Mouse (Mus musculus) T-cell, adult 2 months (primary cell): ENCODE data around the gene Gdap2.

Source experiments
- DNase-seq: peaks from one replicate; pipeline ENCODE4 v3.0.0; 2022; ENCODE audit warnings: low spot score

The Gdap2 gene

DNA sequence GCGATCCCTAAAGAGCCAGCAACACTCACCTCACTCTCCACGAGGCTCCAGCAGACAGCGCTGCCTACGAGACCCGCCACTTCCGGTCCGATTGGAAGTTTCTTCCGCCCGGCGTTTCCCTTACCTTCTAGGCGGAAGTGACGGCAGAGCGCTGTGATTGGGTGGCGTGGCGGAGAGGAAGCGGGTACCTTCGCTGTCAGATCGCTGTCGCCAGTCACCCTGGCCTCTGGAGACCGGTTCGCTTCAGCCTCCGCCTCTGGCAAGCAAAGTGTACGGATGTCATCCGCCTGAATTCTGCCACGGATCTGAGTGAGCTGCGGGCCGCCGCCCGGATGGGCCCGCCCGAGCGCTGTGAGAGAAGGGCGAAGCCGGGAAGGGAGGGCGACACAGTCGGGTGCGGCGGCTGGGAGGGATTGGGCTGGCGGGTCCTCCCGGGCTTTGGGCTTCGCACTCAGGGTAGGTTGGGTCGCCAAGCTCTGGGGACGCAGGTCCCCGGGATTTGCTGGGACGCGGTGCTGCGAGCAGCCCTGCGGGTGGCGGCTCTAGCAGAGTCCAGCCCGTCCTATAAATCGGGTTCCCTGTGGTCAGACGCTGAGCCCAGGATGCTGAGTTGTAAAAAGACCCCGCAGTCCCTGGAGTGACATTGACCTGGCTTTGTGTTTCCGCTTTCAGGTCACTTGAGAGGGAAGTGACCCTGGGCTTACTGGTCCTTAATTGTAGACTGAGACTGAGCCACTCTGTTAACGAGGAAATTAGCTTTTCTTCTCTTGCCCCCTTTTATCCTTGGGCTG lies at the start of gene Gdap2, which contains the start of gene Wdr3:
Gdap2 (plus strand) TSS at position 67 of the 791 bp plus-strand sequence.
Wdr3 (minus strand) TSS at position 93 of the 791 bp plus-strand sequence.
- DNase-seq: peak; percentile 97

GRCm38 (mm10) chr3:100118681-100119080 lies 43.5 kb upstream of the Gdap2 start:
- no peak for DNase-seq

GRCm38 (mm10) chr3:100121961-100122360 lies 40.2 kb upstream of the Gdap2 start:
- no peak for DNase-seq

- DNase-seq: no peak
Observed at GRCm38 (mm10) chr3:100122445-100122844, 39.7 kb upstream of the Gdap2 start.

- no peak for DNase-seq
Observed at GRCm38 (mm10) chr3:100160682-100161445, 1.3 kb upstream of the Gdap2 start.

GRCm38 (mm10) chr3:100161665-100162314 lies 391 bp upstream of the Gdap2 start:
- DNase-seq: no peak

DNA sequence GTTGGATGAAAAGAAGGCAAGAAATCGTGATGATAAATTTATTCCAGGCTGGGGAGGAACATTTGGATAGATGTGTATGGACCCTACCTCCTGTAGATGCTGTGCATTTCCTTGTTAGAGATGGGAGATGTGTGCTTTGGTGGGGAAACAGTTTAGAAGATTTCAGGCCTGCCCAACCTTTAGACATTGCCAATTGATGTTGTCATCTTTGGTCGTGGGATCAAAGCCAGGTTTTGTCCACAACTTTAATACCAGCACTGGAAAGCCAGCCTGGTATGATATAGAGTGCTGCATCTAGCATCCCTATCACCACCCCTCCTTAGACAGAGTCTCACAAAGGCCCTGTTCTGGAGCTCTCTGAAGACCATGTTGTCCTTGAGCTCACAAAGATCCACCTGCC lies 1.4 kb downstream of the Gdap2 start:
- no peak for DNase-seq

DNA sequence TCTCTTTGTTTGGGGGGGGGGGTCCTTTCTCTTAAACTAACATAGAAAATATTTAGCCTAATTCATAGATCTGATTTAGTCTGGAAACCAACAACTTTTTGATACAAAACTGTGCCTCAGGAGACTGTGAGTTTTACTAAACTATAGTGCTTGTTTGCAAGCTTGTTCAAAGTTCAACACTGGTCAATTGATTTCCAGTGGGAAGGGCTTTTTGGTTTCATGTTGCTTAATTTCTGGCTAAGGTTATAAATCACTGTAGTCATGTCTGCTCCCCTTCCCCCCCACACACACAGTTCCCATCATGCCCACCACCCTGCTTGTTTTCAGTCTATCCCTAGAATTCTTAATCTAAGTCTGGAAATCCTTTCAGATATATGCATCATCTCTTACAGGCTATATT lies 2.8 kb downstream of the Gdap2 start:
- no peak for DNase-seq

GRCm38 (mm10) chr3:100176031-100176430 lies 13.8 kb downstream of the Gdap2 start:
- no peak for DNase-seq

DNA sequence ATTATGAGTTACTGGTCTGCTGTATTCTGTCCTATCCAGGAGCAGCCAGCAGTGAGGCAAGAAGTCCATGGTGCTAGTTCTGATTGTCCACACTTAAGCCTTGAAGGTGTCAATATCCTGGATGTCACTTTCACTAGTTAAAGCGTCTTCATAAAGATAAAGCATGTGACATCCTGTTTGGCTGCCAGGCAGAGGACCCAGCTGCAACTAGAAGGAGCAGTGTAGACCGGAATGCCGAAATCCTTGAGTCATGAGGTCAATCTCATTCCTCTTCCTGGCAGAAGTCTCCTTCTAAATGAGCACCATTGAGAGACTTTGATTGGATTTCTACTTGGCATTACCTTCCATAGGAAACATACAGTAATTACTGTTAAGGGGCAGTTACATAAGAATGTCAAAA lies 18.3 kb downstream of the Gdap2 start:
- DNase-seq: no peak

GRCm38 (mm10) chr3:100189444-100189843 lies 27.3 kb downstream of the Gdap2 start:
- DNase-seq: peak; percentile 12

DNA sequence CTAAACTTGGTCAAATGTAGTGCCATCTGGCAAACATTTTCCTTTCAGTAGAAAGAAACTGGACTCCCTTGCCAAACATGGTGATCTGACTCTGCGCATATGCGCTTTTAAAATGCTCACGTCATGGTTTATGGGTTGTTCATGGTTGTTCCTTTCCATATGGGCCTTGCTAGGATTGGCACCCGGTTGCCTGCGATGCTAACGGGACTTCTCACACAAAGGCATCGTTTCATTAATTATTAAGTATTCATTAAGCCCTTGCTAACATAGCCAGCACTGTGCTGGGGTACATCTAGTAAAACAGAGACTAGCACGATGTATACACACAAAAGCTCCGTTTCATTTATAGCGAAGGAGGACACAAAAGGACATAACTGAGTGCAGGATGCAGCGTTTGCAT lies 27.7 kb downstream of the Gdap2 start:
- no peak for DNase-seq

DNA sequence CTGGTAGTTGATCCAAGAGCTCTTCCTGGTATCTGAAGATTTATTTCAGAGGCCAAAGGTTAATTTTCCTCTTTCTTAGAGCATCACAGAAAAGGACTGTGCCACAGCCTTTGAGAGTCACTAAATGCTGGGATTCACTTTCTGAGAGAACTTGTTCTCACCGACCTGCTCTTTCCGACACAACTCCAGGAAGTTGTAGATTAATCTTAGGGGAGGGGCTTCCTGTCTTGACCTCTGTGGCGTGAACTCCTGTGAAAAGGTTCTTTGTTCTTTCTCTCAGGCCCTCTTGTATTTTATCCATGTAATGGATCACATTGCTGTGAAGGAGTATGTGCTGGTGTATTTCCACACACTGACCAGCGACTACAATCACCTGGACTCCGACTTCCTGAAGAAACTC lies 32.0 kb downstream of the Gdap2 start:
- DNase-seq: no peak

DNA sequence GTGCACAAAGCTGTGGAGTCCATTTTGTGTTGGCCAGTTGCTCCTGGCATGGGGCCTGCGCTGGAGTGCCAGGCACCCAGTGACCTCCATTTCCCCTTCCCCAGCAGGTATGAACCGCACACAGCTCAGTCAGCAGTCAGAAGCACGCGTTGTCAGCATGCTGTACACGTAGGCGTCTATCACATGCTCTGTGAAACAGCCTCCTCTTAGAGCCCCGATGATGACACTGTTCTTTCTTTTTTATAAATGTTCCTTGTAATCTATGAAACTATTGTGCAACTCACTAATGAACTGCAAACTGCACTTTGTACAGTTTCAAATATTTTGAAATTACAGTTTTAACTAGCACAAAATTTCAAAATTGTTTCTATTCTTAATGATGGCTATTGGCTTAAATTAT lies 39.4 kb downstream of the Gdap2 start:
- DNase-seq: no peak

DNA sequence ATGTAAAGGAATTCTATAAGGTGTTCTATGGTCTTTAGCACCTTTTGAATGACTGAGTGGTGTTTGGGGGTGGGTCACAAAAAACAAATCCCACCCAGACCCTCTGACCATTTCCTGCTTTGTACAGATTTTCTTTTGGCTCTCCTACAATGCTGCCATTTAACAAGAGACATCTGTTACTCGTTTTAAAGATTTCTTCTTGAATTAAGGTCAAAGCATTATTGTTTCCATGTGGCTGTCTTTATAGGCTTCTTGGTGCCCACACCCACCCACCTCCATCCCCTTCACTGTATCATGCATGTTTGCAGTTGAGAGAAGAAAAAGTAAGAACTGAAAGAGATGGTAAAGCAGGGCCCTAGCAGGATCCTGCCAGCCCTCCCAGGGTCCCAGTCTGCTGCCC lies 44.8 kb downstream of the Gdap2 start:
- DNase-seq: no peak

- DNase-seq: no peak
Observed at GRCm38 (mm10) chr3:100215469-100215868, 53.3 kb downstream of the Gdap2 start.

GRCm38 (mm10) chr3:100225326-100225959 lies 63.3 kb downstream of the Gdap2 start:
- no peak for DNase-seq

- no peak for DNase-seq
Observed at GRCm38 (mm10) chr3:100227509-100227908, 65.3 kb downstream of the Gdap2 start.

DNA sequence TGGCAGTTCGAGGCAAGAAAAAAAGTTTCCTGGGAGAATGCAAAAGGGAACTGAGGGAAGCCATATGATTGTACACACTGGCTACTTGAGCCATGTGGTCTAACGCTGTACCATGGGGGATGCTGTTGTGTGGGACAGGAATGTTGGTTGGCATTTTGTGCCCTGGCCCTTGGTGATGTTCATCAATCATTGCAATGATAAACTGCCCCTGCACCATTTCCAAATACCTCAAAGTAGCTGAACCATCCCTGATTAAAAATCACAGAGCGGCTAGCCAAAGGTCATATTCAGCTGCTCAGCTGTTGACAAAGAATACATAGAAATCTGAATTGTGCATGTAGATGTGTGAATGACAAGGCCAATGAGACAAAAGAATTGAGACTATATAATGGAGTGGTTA lies 66.8 kb downstream of the Gdap2 start:
- no peak for DNase-seq

DNA sequence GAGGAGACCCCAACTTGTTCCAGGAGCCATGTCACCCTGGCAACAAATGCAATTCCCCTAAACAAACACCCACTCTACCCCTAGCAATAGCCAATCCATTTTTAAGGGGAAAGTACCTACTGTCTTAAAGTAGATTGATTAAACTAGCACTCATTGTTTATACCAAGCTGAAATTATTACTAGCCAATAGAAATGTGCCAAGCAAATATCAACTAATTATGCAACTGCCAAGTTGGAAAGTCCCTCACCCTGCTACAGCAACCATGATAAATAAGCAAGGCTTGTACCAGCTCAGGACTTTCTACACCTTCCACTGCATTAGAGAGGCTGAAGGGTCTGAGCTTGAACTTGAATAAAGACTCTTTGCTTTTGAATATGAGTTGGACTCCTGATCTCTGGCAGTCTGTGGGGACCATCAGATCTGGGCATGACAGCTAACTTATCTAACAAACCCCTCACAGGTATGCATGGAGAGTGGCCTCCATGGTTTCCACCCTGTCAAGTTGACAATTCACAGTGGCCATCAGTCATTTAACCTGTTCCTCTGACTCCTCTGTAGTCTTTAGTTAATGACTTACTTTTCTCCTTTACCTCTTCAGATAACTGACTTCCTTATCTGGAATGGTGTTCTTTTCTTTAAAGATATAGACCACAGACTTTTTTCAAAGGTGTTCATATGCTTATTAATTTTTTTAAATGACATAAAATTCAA lies 74.7 kb downstream of the Gdap2 start:
- DNase-seq: no peak

GRCm38 (mm10) chr3:100242230-100242629 lies 80.0 kb downstream of the Gdap2 start:
- DNase-seq: no peak
